15 mouse cellular contexts compared by ENCODE assay signal in genomic region chr7:6183802-6184201, GRCm38 (mm10). TPM values are rescaled to one million over a fixed set of nuclear protein-coding genes. Genes with fewer than 3 reads are reported as not detected.
A peak's percentile ranks its signal among the peaks of the same experiment; 100 is the strongest.
DNase-seq lines count a peak whose midpoint lies in the region; ATAC-seq lines count a peak whose summit lies in the region.
"Had no signal": no experiment of that assay in that cellular context is flagged by ENCODE, and none has a peak within 500 bp of the region (broad histone marks: within the 10 kb centered on the region; RNA-seq: fewer than 3 reads in every experiment).

No protein-coding gene starts in this region.

- H3K27me3 ChIP-seq in hindbrain, embryonic 14.5 days (ENCODE audit: control insufficient read depth, insufficient read depth, low read length): no peaks in the 10 kb centered on the region
- H3K27me3 ChIP-seq in hindbrain, embryonic 13.5 days: 0 out of 2 replicates have a peak, but pooled peaks cover 5% of the 10 kb centered on the region
- no peaks in the 10 kb centered on the region for H3K27me3 ChIP-seq in midbrain, embryonic 16.5 days (ENCODE audit: control insufficient read depth, insufficient read depth, low read depth, low read length)
- H3K27me3 ChIP-seq in midbrain, embryonic 15.5 days (replicated peaks): no peaks in the 10 kb centered on the region
- H3K27me3 ChIP-seq: embryonic facial prominence, embryonic 13.5 days; liver, embryonic 13.5 days; stomach, embryonic 15.5 days had no signal

- H3K4me2 ChIP-seq in hindbrain, embryonic 14.5 days (replicated peaks): no peak overlapping the region
- H3K4me2 ChIP-seq in hindbrain, embryonic 13.5 days: no peak overlapping the region
- no peak overlapping the region for H3K4me2 ChIP-seq in midbrain, embryonic 16.5 days (ENCODE audit: low read length)
- no peak overlapping the region for H3K4me2 ChIP-seq in midbrain, embryonic 15.5 days
- H3K4me2 ChIP-seq: embryonic facial prominence, embryonic 13.5 days; liver, embryonic 13.5 days; stomach, embryonic 15.5 days had no signal

- DNase-seq in cerebellum, postnatal 10 days: no peak
- no peak for DNase-seq in hindbrain, embryonic 14.5 days (ENCODE audit: low spot score)
- peak; percentile 56 to 64 for DNase-seq in kidney, postnatal 36 days
- DNase-seq in urinary bladder, postnatal 10 days (ENCODE audit: low spot score): no peak
- DNase-seq: heart, adult 18-20 months; liver, embryonic 13.5 days had no signal

- H3K9ac ChIP-seq in hindbrain, embryonic 14.5 days: no peak overlapping the region
- no peak overlapping the region for H3K9ac ChIP-seq in hindbrain, embryonic 13.5 days
- no peak overlapping the region for H3K9ac ChIP-seq in midbrain, embryonic 16.5 days (ENCODE audit: low read depth, low read length)
- H3K9ac ChIP-seq in midbrain, embryonic 15.5 days: no peak overlapping the region
- H3K9ac ChIP-seq: embryonic facial prominence, embryonic 13.5 days; liver, embryonic 13.5 days; stomach, embryonic 15.5 days had no signal

- no peak overlapping the region for H3K4me3 ChIP-seq in hindbrain, embryonic 14.5 days (replicated peaks; ENCODE audit: low read length)
- no peak overlapping the region for H3K4me3 ChIP-seq in hindbrain, embryonic 13.5 days
- no peak overlapping the region for H3K4me3 ChIP-seq in midbrain, embryonic 16.5 days (ENCODE audit: low read depth, low read length)
- H3K4me3 ChIP-seq in midbrain, embryonic 15.5 days: no peak overlapping the region
- H3K4me3 ChIP-seq: embryonic facial prominence, embryonic 13.5 days; liver, embryonic 13.5 days; stomach, embryonic 15.5 days had no signal

- peaks cover 64% of the 10 kb centered on the region for H3K36me3 ChIP-seq in hindbrain, embryonic 14.5 days (replicated peaks; ENCODE audit: control insufficient read depth, insufficient read depth)
- H3K36me3 ChIP-seq in hindbrain, embryonic 13.5 days: peaks cover 83% of the 10 kb centered on the region
- H3K36me3 ChIP-seq in midbrain, embryonic 16.5 days (ENCODE audit: control insufficient read depth, insufficient read depth, low read length): peaks cover 37% of the 10 kb centered on the region
- peaks cover 41% of the 10 kb centered on the region for H3K36me3 ChIP-seq in midbrain, embryonic 15.5 days (replicated peaks)

- no peaks in the 10 kb centered on the region for H3K9me3 ChIP-seq in hindbrain, embryonic 14.5 days (ENCODE audit: control insufficient read depth, low read length)
- no peaks in the 10 kb centered on the region for H3K9me3 ChIP-seq in hindbrain, embryonic 13.5 days
- no peaks in the 10 kb centered on the region for H3K9me3 ChIP-seq in midbrain, embryonic 16.5 days (replicated peaks; ENCODE audit: control insufficient read depth, low read length, poor library complexity, severe bottlenecking)
- H3K9me3 ChIP-seq in midbrain, embryonic 15.5 days: no peaks in the 10 kb centered on the region
- H3K9me3 ChIP-seq: G1E; liver, embryonic 13.5 days; stomach, embryonic 15.5 days had no signal

- H3K27ac ChIP-seq in hindbrain, embryonic 14.5 days: no peak overlapping the region
- H3K27ac ChIP-seq in hindbrain, embryonic 13.5 days: no peak overlapping the region
- no peak overlapping the region for H3K27ac ChIP-seq in midbrain, embryonic 16.5 days (ENCODE audit: low read length)
- no peak overlapping the region for H3K27ac ChIP-seq in midbrain, embryonic 15.5 days
- H3K27ac ChIP-seq: embryonic facial prominence, embryonic 13.5 days; liver, embryonic 13.5 days; stomach, embryonic 15.5 days had no signal

- peak; percentile 84 for ATAC-seq in cerebellum, adult (ENCODE audit: insufficient number of reproducible peaks, low FRiP score, low TSS enrichment)
- ATAC-seq in hindbrain, embryonic 14.5 days (ENCODE audit: low FRiP score): peak; percentile 28; the same call in 1 of the 2 replicates
- no peak for ATAC-seq in hindbrain, embryonic 13.5 days (ENCODE audit: low FRiP score)
- ATAC-seq in midbrain, embryonic 16.5 days: 0 out of 2 replicates have a peak, but pooled peaks have one; percentile 19
- ATAC-seq in midbrain, embryonic 15.5 days (replicated peaks): no peak
- ATAC-seq: activated CD4-positive, CD25-positive, alpha-beta regulatory T cell, adult 4 months; inflammation-experienced regulatory T-cells, adult 6 months had no signal

- H3K4me1 ChIP-seq in hindbrain, embryonic 14.5 days (replicated peaks; ENCODE audit: control insufficient read depth, insufficient read depth, low read length): no peaks in the 10 kb centered on the region
- no peaks in the 10 kb centered on the region for H3K4me1 ChIP-seq in hindbrain, embryonic 13.5 days (replicated peaks)
- no peaks in the 10 kb centered on the region for H3K4me1 ChIP-seq in midbrain, embryonic 16.5 days (ENCODE audit: control insufficient read depth, insufficient read depth, low read length)
- no peaks in the 10 kb centered on the region for H3K4me1 ChIP-seq in midbrain, embryonic 15.5 days
- H3K4me1 ChIP-seq: embryonic facial prominence, embryonic 13.5 days; stomach, embryonic 15.5 days had no signal

- 94% methylated on average over 19 of the region's 19 CpGs for WGBS in hindbrain, embryonic 14.5 days
- WGBS in hindbrain, embryonic 13.5 days: 96% methylated on average over 19 of the region's 19 CpGs
- WGBS in midbrain, embryonic 16.5 days: 92% methylated on average over 19 of the region's 19 CpGs
- WGBS in midbrain, embryonic 15.5 days: 94% methylated on average over 19 of the region's 19 CpGs

RNA-seq across cellular contexts. Expression of gene Zfp444, which starts 11.8 kb away (rescaled TPM):
- polyA plus RNA-seq in hindbrain, embryonic 14.5 days (2014; fragmentation: Nextera tagmentation; extraction: Ambion mirVana): 74.7 and 80.0 TPM in 2 replicates
- polyA plus RNA-seq in hindbrain, embryonic 13.5 days (2015; fragmentation: Nextera tagmentation; extraction: Ambion mirVana): 89.1 and 94.9 TPM in 2 replicates
- polyA plus RNA-seq in midbrain, embryonic 16.5 days (2015; fragmentation: Nextera tagmentation; extraction: Ambion mirVana): 94.9 and 95.7 TPM in 2 replicates
- polyA plus RNA-seq in midbrain, embryonic 15.5 days (2015; fragmentation: Nextera tagmentation; extraction: Ambion mirVana): 102 TPM in 2 replicates

RNA-seq across cellular contexts. Expression of gene Galp, which starts 13.1 kb away (rescaled TPM):
- polyA plus RNA-seq in hindbrain, embryonic 14.5 days (2014; fragmentation: Nextera tagmentation; extraction: Ambion mirVana): not detected in 2 replicates
- polyA plus RNA-seq in hindbrain, embryonic 13.5 days (2015; fragmentation: Nextera tagmentation; extraction: Ambion mirVana): not detected in 2 replicates
- polyA plus RNA-seq in midbrain, embryonic 16.5 days (2015; fragmentation: Nextera tagmentation; extraction: Ambion mirVana): not detected in 2 replicates
- not detected in 2 replicates for polyA plus RNA-seq in midbrain, embryonic 15.5 days (2015; fragmentation: Nextera tagmentation; extraction: Ambion mirVana)
- polyA plus RNA-seq: activated CD4-positive, CD25-positive, alpha-beta regulatory T cell, adult 4 months; embryonic facial prominence, embryonic 13.5 days; G1E; inflammation-experienced regulatory T-cells, adult 6 months; liver, embryonic 13.5 days; stomach, embryonic 15.5 days had no signal

RNA-seq across cellular contexts. Expression of gene Zfp787, which starts 28.0 kb away (rescaled TPM):
- polyA plus RNA-seq in hindbrain, embryonic 14.5 days (2014; fragmentation: Nextera tagmentation; extraction: Ambion mirVana): 14.2 and 14.5 TPM in 2 replicates
- polyA plus RNA-seq in hindbrain, embryonic 13.5 days (2015; fragmentation: Nextera tagmentation; extraction: Ambion mirVana): 22.1 and 23.8 TPM in 2 replicates
- 22.5 and 23.1 TPM in 2 replicates for polyA plus RNA-seq in midbrain, embryonic 16.5 days (2015; fragmentation: Nextera tagmentation; extraction: Ambion mirVana)
- polyA plus RNA-seq in midbrain, embryonic 15.5 days (2015; fragmentation: Nextera tagmentation; extraction: Ambion mirVana): 26.3 and 28.1 TPM in 2 replicates

RNA-seq across cellular contexts. Expression of gene Zscan5b, which starts 38.3 kb away (rescaled TPM):
- polyA plus RNA-seq in hindbrain, embryonic 14.5 days (2014; fragmentation: Nextera tagmentation; extraction: Ambion mirVana): not detected in 2 replicates
- polyA plus RNA-seq in hindbrain, embryonic 13.5 days (2015; fragmentation: Nextera tagmentation; extraction: Ambion mirVana): not detected in 2 replicates
- not detected in 2 replicates for polyA plus RNA-seq in midbrain, embryonic 16.5 days (2015; fragmentation: Nextera tagmentation; extraction: Ambion mirVana)
- polyA plus RNA-seq in midbrain, embryonic 15.5 days (2015; fragmentation: Nextera tagmentation; extraction: Ambion mirVana): not detected in 2 replicates
- polyA plus RNA-seq: activated CD4-positive, CD25-positive, alpha-beta regulatory T cell, adult 4 months; embryonic facial prominence, embryonic 13.5 days; G1E; liver, embryonic 13.5 days; stomach, embryonic 15.5 days had no signal

Comparison
In these comparisons a context has a peak if more than half of its experiments do, and no peak if none do; other contexts are left out.
1. ATAC-seq: peak in cerebellum, adult (single experiment), hindbrain, embryonic 14.5 days (single experiment) and midbrain, embryonic 16.5 days (single experiment); none in hindbrain, embryonic 13.5 days (single experiment) and midbrain, embryonic 15.5 days (single experiment).
2. DNase-seq: peak in kidney, postnatal 36 days (2 of 2); none in cerebellum, postnatal 10 days (0 of 2), hindbrain, embryonic 14.5 days (single experiment) and urinary bladder, postnatal 10 days (single experiment).